Mouse (Mus musculus) liver, embryonic 13.5 days (tissue): ENCODE results near the gene Rasal1. TPM values are rescaled to one million over a fixed set of nuclear protein-coding genes. Genes with fewer than 3 reads are reported as not detected.

Source experiments
- ATAC-seq: fragments of 200-750 bp; cut with Nextera tagmentation; 2 replicates; pipeline ENCODE4 v1.8.0; 2017; ENCODE audit warnings: low read depth, mild to moderate bottlenecking, moderate number of reproducible peaks, moderate library complexity
- DNase-seq: peaks from one replicate; pipeline ENCODE4 v3.0.0; 2022
- H3K27ac ChIP-seq: fragments of 300-500 bp; sonication (generic); 2 replicates; pipeline ENCODE4 v1.5.1; 2015; ENCODE audit warnings: moderate library complexity, mild to moderate bottlenecking, inconsistent platforms
- H3K27me3 ChIP-seq: fragments of 300-500 bp; sonication (generic); 2 replicates; pipeline ENCODE4 v1.6.1; 2015; ENCODE audit warnings: mild to moderate bottlenecking, inconsistent platforms
- H3K36me3 ChIP-seq: fragments of 300-500 bp; sonication (generic); 2 replicates; pipeline ENCODE4 v1.6.1; 2015; ENCODE audit warnings: mild to moderate bottlenecking, inconsistent platforms
- H3K4me1 ChIP-seq: fragments of 300-500 bp; sonication (generic); replicated peaks from 2 replicates; pipeline ENCODE4 v1.6.1; 2015; ENCODE audit warnings: inconsistent platforms
- H3K4me2 ChIP-seq: fragments of 300-500 bp; sonication (generic); 2 replicates; pipeline ENCODE4 v1.6.1; 2015; ENCODE audit warnings: inconsistent platforms, mild to moderate bottlenecking, moderate library complexity
- H3K4me3 ChIP-seq: fragments of 300-500 bp; sonication (generic); replicated peaks from 2 replicates; pipeline ENCODE4 v1.5.1; 2015; ENCODE audit warnings: mild to moderate bottlenecking, inconsistent platforms
- H3K9ac ChIP-seq: fragments of 300-500 bp; sonication (generic); 2 replicates; pipeline ENCODE4 v1.6.1; 2015; ENCODE audit warnings: mild to moderate bottlenecking, inconsistent platforms
- H3K9me3 ChIP-seq: fragments of 300-500 bp; sonication (generic); replicated peaks from 2 replicates; pipeline ENCODE4 v1.6.1; 2016; ENCODE audit warnings: inconsistent platforms
- WGBS: fragments of 180-500 bp; shearing (Covaris S2); methylation state at CpG from one replicate; pipeline ENCODE4 v1.1.7; 2015; ENCODE audit not compliant: insufficient replicate concordance; 5-methylcytosine and 5-hydroxymethylcytosine counted together
- polyA plus RNA-seq: library from polyadenylated mRNA; unstranded; fragments of >200 nt; fragmentation: Nextera tagmentation; extraction: Ambion mirVana; gene quantifications from 2 replicates; pipeline ENCODE4 v1.2.1, GENCODE M21; 2015

The Rasal1 gene
- polyA plus RNA-seq, 1 experiment from 2014 or later = 0.18 TPM

- Histone ChIP-seq H3K4me2 (no peak overlapping the region), H3K9ac (no peak overlapping the region), H3K4me1 (no peaks in the 10 kb centered on the region; the same call in 1 of the 2 replicates), H3K36me3 (peaks cover 100% of the 10 kb centered on the region), H3K27ac (no peak overlapping the region), H3K4me3 (no peak overlapping the region), H3K27me3 (no peaks in the 10 kb centered on the region), H3K9me3 (no peaks in the 10 kb centered on the region)
- no peak for DNase-seq
- WGBS = 80% methylated on average over 5 of the region's 5 CpGs
- no peak for ATAC-seq
Observed at GRCm38 (mm10) chr5:120622198-120622851, 26.3 kb upstream of the Rasal1 start.

- Histone ChIP-seq H3K9me3 (no peaks in the 10 kb centered on the region), H3K9ac (no peak overlapping the region), H3K4me1 (peaks cover 10% of the 10 kb centered on the region), H3K27ac (no peak overlapping the region), H3K36me3 (peaks cover 88% of the 10 kb centered on the region), H3K27me3 (0 out of 2 replicates have a peak, but pooled peaks cover 2% of the 10 kb centered on the region), H3K4me3 (no peak overlapping the region), H3K4me2 (no peak overlapping the region)
- WGBS = 81% methylated on average over 10 of the region's 10 CpGs
- ATAC-seq = no peak
- DNase-seq = no peak
Observed at GRCm38 (mm10) chr5:120624427-120624826, 24.2 kb upstream of the Rasal1 start.

- DNase-seq (peak; percentile 33), ATAC-seq (peak; percentile 70)
- H3K9me3 ChIP-seq = no peaks in the 10 kb centered on the region
- H3K36me3 ChIP-seq = peaks cover 68% of the 10 kb centered on the region
- no peak overlapping the region for H3K9ac ChIP-seq
- peaks cover 22% of the 10 kb centered on the region for H3K27me3 ChIP-seq
- H3K27ac ChIP-seq = no peak overlapping the region
- no peak overlapping the region for H3K4me2 ChIP-seq
- no peak overlapping the region for H3K4me3 ChIP-seq
- H3K4me1 ChIP-seq = peaks cover 10% of the 10 kb centered on the region
- 59% methylated on average over 19 of the region's 19 CpGs for WGBS
Observed at GRCm38 (mm10) chr5:120626399-120626798, 22.2 kb upstream of the Rasal1 start.

GRCm38 (mm10) chr5:120627515-120628300, 20.9 kb upstream of the Rasal1 start:
- 86% methylated on average over 15 of the region's 15 CpGs for WGBS

GRCm38 (mm10) chr5:120628624-120629023, 20.0 kb upstream of the Rasal1 start:
- Histone ChIP-seq H3K4me1 (peaks cover 10% of the 10 kb centered on the region), H3K4me3 (no peak overlapping the region), H3K9me3 (peaks cover 5% of the 10 kb centered on the region; the same call in 1 of the 2 replicates), H3K27me3 (peaks cover 37% of the 10 kb centered on the region), H3K36me3 (peaks cover 46% of the 10 kb centered on the region), H3K9ac (no peak overlapping the region), H3K4me2 (no peak overlapping the region), H3K27ac (no peak overlapping the region)
- DNase-seq (no peak), ATAC-seq (no peak)
- 61% methylated on average over 7 of the region's 7 CpGs for WGBS

More at GRCm38 (mm10) chr5:120627515-120628300, 20.9 kb upstream of the Rasal1 start:
- Histone ChIP-seq H3K4me2 (no peak overlapping the region), H3K36me3 (peaks cover 55% of the 10 kb centered on the region), H3K4me3 (no peak overlapping the region), H3K9me3 (peaks cover 5% of the 10 kb centered on the region; the same call in 1 of the 2 replicates), H3K27me3 (peaks cover 35% of the 10 kb centered on the region), H3K27ac (no peak overlapping the region), H3K9ac (no peak overlapping the region), H3K4me1 (peaks cover 10% of the 10 kb centered on the region)
- ATAC-seq (no peak), DNase-seq (no peak)

- H3K4me3 ChIP-seq = no peak overlapping the region
- no peak overlapping the region for H3K9ac ChIP-seq
- H3K27me3 ChIP-seq = peaks cover 49% of the 10 kb centered on the region
- peaks cover 10% of the 10 kb centered on the region for H3K4me1 ChIP-seq
- DNase-seq = no peak
- H3K36me3 ChIP-seq = peaks cover 21% of the 10 kb centered on the region
- no peak for ATAC-seq
- peaks cover 5% of the 10 kb centered on the region; the same call in 1 of the 2 replicates for H3K9me3 ChIP-seq
- no peak overlapping the region for H3K27ac ChIP-seq
- WGBS = 7% methylated on average over 29 of the region's 29 CpGs
- peak overlapping the region; percentile 28; the same call in 1 of the 2 replicates for H3K4me2 ChIP-seq
Observed at GRCm38 (mm10) chr5:120631128-120631527, 17.5 kb upstream of the Rasal1 start.

- H3K4me3 ChIP-seq = no peak overlapping the region
- ATAC-seq (no peak), DNase-seq (no peak)
- H3K9me3 ChIP-seq = peaks cover 5% of the 10 kb centered on the region; the same call in 1 of the 2 replicates
- H3K4me1 ChIP-seq = peaks cover 10% of the 10 kb centered on the region
- peaks cover 49% of the 10 kb centered on the region for H3K27me3 ChIP-seq
- 70% methylated on average over 5 of the region's 5 CpGs for WGBS
- H3K4me2 ChIP-seq = no peak overlapping the region
- no peak overlapping the region for H3K27ac ChIP-seq
- H3K36me3 ChIP-seq = peaks cover 13% of the 10 kb centered on the region
- no peak overlapping the region for H3K9ac ChIP-seq
Observed at GRCm38 (mm10) chr5:120631892-120632291, 16.7 kb upstream of the Rasal1 start.

GRCm38 (mm10) chr5:120634131-120634530, 14.5 kb upstream of the Rasal1 start, which contains the start of gene Cfap73:
Gene Cfap73 (minus strand): TSS chr5:120634235.
- H3K27ac ChIP-seq = no peak within 1 kb of the TSS
- H3K36me3 ChIP-seq = no peaks in the 10 kb centered on the region
- WGBS = 41% methylated on average over 9 of the region's 9 CpGs
- no peak within 1 kb of the TSS for H3K4me3 ChIP-seq
- H3K9ac ChIP-seq = no peak within 1 kb of the TSS
- no peaks in the 10 kb centered on the region for H3K4me1 ChIP-seq
- peaks cover 5% of the 10 kb centered on the region; the same call in 1 of the 2 replicates for H3K9me3 ChIP-seq
- DNase-seq (no peak), ATAC-seq (no peak)
- H3K27me3 ChIP-seq = peaks cover 49% of the 10 kb centered on the region
- no peak within 1 kb of the TSS for H3K4me2 ChIP-seq

- Histone ChIP-seq H3K4me1 (no peaks in the 10 kb centered on the region), H3K9me3 (peaks cover 5% of the 10 kb centered on the region; the same call in 1 of the 2 replicates), H3K27ac (no peak overlapping the region), H3K36me3 (no peaks in the 10 kb centered on the region), H3K9ac (no peak overlapping the region), H3K4me3 (no peak overlapping the region), H3K4me2 (no peak overlapping the region), H3K27me3 (peaks cover 42% of the 10 kb centered on the region)
- ATAC-seq (no peak), DNase-seq (no peak)
- WGBS = 41% methylated on average over 5 of the region's 5 CpGs
Observed at GRCm38 (mm10) chr5:120634860-120635259, 13.8 kb upstream of the Rasal1 start.

GRCm38 (mm10) chr5:120635633-120636032, 13.0 kb upstream of the Rasal1 start:
- H3K9me3 ChIP-seq = peaks cover 5% of the 10 kb centered on the region; the same call in 1 of the 2 replicates
- H3K36me3 ChIP-seq = no peaks in the 10 kb centered on the region
- no peak overlapping the region for H3K4me3 ChIP-seq
- no peaks in the 10 kb centered on the region for H3K4me1 ChIP-seq
- DNase-seq (no peak), ATAC-seq (no peak)
- no peak overlapping the region for H3K9ac ChIP-seq
- WGBS = 70% methylated on average over 5 of the region's 5 CpGs
- peaks cover 35% of the 10 kb centered on the region for H3K27me3 ChIP-seq
- no peak overlapping the region for H3K27ac ChIP-seq
- H3K4me2 ChIP-seq = no peak overlapping the region

GRCm38 (mm10) chr5:120640094-120640493, 8.5 kb upstream of the Rasal1 start:
- H3K9me3 ChIP-seq = no peaks in the 10 kb centered on the region
- 72% methylated on average over 7 of the region's 7 CpGs for WGBS
- H3K9ac ChIP-seq = no peak overlapping the region
- no peak overlapping the region for H3K4me3 ChIP-seq
- H3K27me3 ChIP-seq = peaks cover 18% of the 10 kb centered on the region
- no peaks in the 10 kb centered on the region for H3K36me3 ChIP-seq
- peaks cover 4% of the 10 kb centered on the region; the same call in 1 of the 2 replicates for H3K4me1 ChIP-seq
- no peak overlapping the region for H3K4me2 ChIP-seq
- H3K27ac ChIP-seq = no peak overlapping the region
- ATAC-seq (no peak), DNase-seq (no peak)
